Mouse (Mus musculus): ENCODE measurements around the gene Lyrm7.
"Not testable (repeated sequence)": the region's sequence is repeated elsewhere in the genome, so short reads cannot be mapped to it uniquely, and the experiment has no call there.

Gene Lyrm7

GRCm38 (mm10) chr11:54867903-54868434 is 7.3 kb upstream of the Lyrm7 start:
- no peak for DNase-seq (ENCODE audit: low read depth, low spot score)
- Histone ChIP-seq H3K27me3 (ENCODE audit: control insufficient read depth, insufficient read depth, low read length, poor library complexity, severe bottlenecking) (no peaks in the 10 kb centered on the region), H3K36me3 (ENCODE audit: control insufficient read depth, insufficient read depth, low read length, poor library complexity, severe bottlenecking) (peaks cover 2% of the 10 kb centered on the region; the same call in 1 of the 2 replicates)

- no peak for DNase-seq (ENCODE audit: low read depth, low spot score)
- H3K36me3 ChIP-seq (ENCODE audit: control insufficient read depth, insufficient read depth, low read length, poor library complexity, severe bottlenecking), result peaks cover 2% of the 10 kb centered on the region; the same call in 1 of the 2 replicates
- H3K27me3 ChIP-seq (ENCODE audit: control insufficient read depth, insufficient read depth, low read length, poor library complexity, severe bottlenecking), result no peaks in the 10 kb centered on the region
Observed at GRCm38 (mm10) chr11:54867049-54867385, 6.3 kb upstream of the Lyrm7 start.

- DNase-seq (ENCODE audit: low read depth, low spot score), result peak; percentile 93
- H3K27me3 ChIP-seq (ENCODE audit: control insufficient read depth, insufficient read depth, low read length, poor library complexity, severe bottlenecking), result no peaks in the 10 kb centered on the region
- H3K36me3 ChIP-seq (ENCODE audit: control insufficient read depth, insufficient read depth, low read length, poor library complexity, severe bottlenecking), result peaks cover 2% of the 10 kb centered on the region; the same call in 1 of the 2 replicates
Observed at GRCm38 (mm10) chr11:54866119-54867048, 5.7 kb upstream of the Lyrm7 start, which contains the start of gene Hint1. Gene Hint1 (plus strand): TSS chr11:54866383.

GRCm38 (mm10) chr11:54865330-54866085 is 4.8 kb upstream of the Lyrm7 start:
- DNase-seq (ENCODE audit: low read depth, low spot score), result no peak
- no peaks in the 10 kb centered on the region for H3K27me3 ChIP-seq (ENCODE audit: control insufficient read depth, insufficient read depth, low read length, poor library complexity, severe bottlenecking)

GRCm38 (mm10) chr11:54862621-54863520 is 2.2 kb upstream of the Lyrm7 start:
- peak; percentile 66 for DNase-seq (ENCODE audit: low read depth, low spot score)
- Histone ChIP-seq H3K27me3 (ENCODE audit: control insufficient read depth, insufficient read depth, low read length, poor library complexity, severe bottlenecking) (no peaks in the 10 kb centered on the region), H3K36me3 (ENCODE audit: control insufficient read depth, insufficient read depth, low read length, poor library complexity, severe bottlenecking) (no peaks in the 10 kb centered on the region)

More at GRCm38 (mm10) chr11:54865330-54866085, 4.8 kb upstream of the Lyrm7 start:
- 0 out of 2 replicates have a peak, but pooled peaks cover 2% of the 10 kb centered on the region for H3K36me3 ChIP-seq (ENCODE audit: control insufficient read depth, insufficient read depth, low read length, poor library complexity, severe bottlenecking)

- H3K27me3 ChIP-seq (ENCODE audit: control insufficient read depth, insufficient read depth, low read length, poor library complexity, severe bottlenecking), result no peaks in the 10 kb centered on the region
- no peak for DNase-seq (ENCODE audit: low read depth, low spot score)
- no peaks in the 10 kb centered on the region for H3K36me3 ChIP-seq (ENCODE audit: control insufficient read depth, insufficient read depth, low read length, poor library complexity, severe bottlenecking)
Observed at GRCm38 (mm10) chr11:54861471-54862420, 1.0 kb upstream of the Lyrm7 start.

GRCm38 (mm10) chr11:54859322-54860165 is 1.2 kb downstream of the Lyrm7 start:
- no peaks in the 10 kb centered on the region for H3K36me3 ChIP-seq (ENCODE audit: control insufficient read depth, insufficient read depth, low read length, poor library complexity, severe bottlenecking)
- peak; percentile 68 for DNase-seq (ENCODE audit: low read depth, low spot score)
- no peaks in the 10 kb centered on the region for H3K27me3 ChIP-seq (ENCODE audit: control insufficient read depth, insufficient read depth, low read length, poor library complexity, severe bottlenecking)

GRCm38 (mm10) chr11:54858880-54859279 is 1.8 kb downstream of the Lyrm7 start:
- DNase-seq (ENCODE audit: low read depth, low spot score); H3K27me3 ChIP-seq (ENCODE audit: control insufficient read depth, insufficient read depth, low read length, poor library complexity, severe bottlenecking); H3K36me3 ChIP-seq (ENCODE audit: control insufficient read depth, insufficient read depth, low read length, poor library complexity, severe bottlenecking): not testable (repeated sequence)

- no peaks in the 10 kb centered on the region for H3K27me3 ChIP-seq (ENCODE audit: control insufficient read depth, insufficient read depth, low read length, poor library complexity, severe bottlenecking)
- no peaks in the 10 kb centered on the region for H3K36me3 ChIP-seq (ENCODE audit: control insufficient read depth, insufficient read depth, low read length, poor library complexity, severe bottlenecking)
- no peak for DNase-seq (ENCODE audit: low read depth, low spot score)
Observed at GRCm38 (mm10) chr11:54851656-54852055, 9.1 kb downstream of the Lyrm7 start.

- DNase-seq (ENCODE audit: low read depth, low spot score), result peak; percentile 51
- Histone ChIP-seq H3K27me3 (ENCODE audit: control insufficient read depth, insufficient read depth, low read length, poor library complexity, severe bottlenecking) (no peaks in the 10 kb centered on the region), H3K36me3 (ENCODE audit: control insufficient read depth, insufficient read depth, low read length, poor library complexity, severe bottlenecking) (no peaks in the 10 kb centered on the region)
Observed at GRCm38 (mm10) chr11:54849961-54850758, 10.6 kb downstream of the Lyrm7 start.

- no peaks in the 10 kb centered on the region for H3K36me3 ChIP-seq (ENCODE audit: control insufficient read depth, insufficient read depth, low read length, poor library complexity, severe bottlenecking)
- DNase-seq (ENCODE audit: low read depth, low spot score), result no peak
- no peaks in the 10 kb centered on the region for H3K27me3 ChIP-seq (ENCODE audit: control insufficient read depth, insufficient read depth, low read length, poor library complexity, severe bottlenecking)
Observed at GRCm38 (mm10) chr11:54845470-54846442, 15.0 kb downstream of the Lyrm7 start.
